Mouse (Mus musculus) liver, embryonic 11.5 days (tissue): Measurements from ENCODE around the gene Tent4b. TPM values are rescaled to one million over a fixed set of nuclear protein-coding genes. Genes with fewer than 3 reads are reported as not detected.
"Not testable (repeated sequence)": the region's sequence is repeated elsewhere in the genome, so short reads cannot be mapped to it uniquely, and the experiment has no call there.

Experiments
- ATAC-seq: fragments of 200-750 bp; cut with Nextera tagmentation; replicated peaks from 2 replicates; pipeline ENCODE4 v1.8.0; 2017; ENCODE audit warnings: moderate number of reproducible peaks, mild to moderate bottlenecking, moderate TSS enrichment, moderate library complexity; ENCODE audit not compliant: low FRiP score
- DNase-seq: peaks from one replicate; pipeline ENCODE4 v3.0.0-alpha.2; 2017; ENCODE audit warnings: low spot score
- H3K27ac ChIP-seq: fragments of 300-500 bp; sonication (generic); 2 replicates; pipeline ENCODE4 v1.5.1; 2014; ENCODE audit warnings: mild to moderate bottlenecking, low read depth, low read length, control low read depth
- H3K27me3 ChIP-seq: fragments of 300-500 bp; sonication (generic); replicated peaks from 2 replicates; pipeline ENCODE4 v1.6.1; 2014; ENCODE audit warnings: low read length, mixed read lengths; ENCODE audit not compliant: control insufficient read depth, insufficient read depth
- H3K36me3 ChIP-seq: fragments of 300-500 bp; sonication (generic); 2 replicates; pipeline ENCODE4 v1.6.1; 2014; ENCODE audit warnings: mild to moderate bottlenecking, low read length, moderate library complexity, mixed read lengths; ENCODE audit not compliant: control insufficient read depth, insufficient read depth
- H3K4me1 ChIP-seq: fragments of 300-500 bp; sonication (generic); replicated peaks from 2 replicates; pipeline ENCODE4 v1.6.1; 2014; ENCODE audit warnings: low read length, mixed read lengths; ENCODE audit not compliant: control insufficient read depth, insufficient read depth
- H3K4me2 ChIP-seq: fragments of 300-500 bp; sonication (generic); 2 replicates; pipeline ENCODE4 v1.6.1; 2014; ENCODE audit warnings: mild to moderate bottlenecking, control low read depth, moderate library complexity
- H3K4me3 ChIP-seq: fragments of 300-500 bp; sonication (generic); 2 replicates; pipeline ENCODE4 v1.5.1; 2014; ENCODE audit warnings: low read depth, low read length, control low read depth
- H3K9ac ChIP-seq: fragments of 300-500 bp; sonication (generic); 2 replicates; pipeline ENCODE4 v1.6.1; 2014; ENCODE audit warnings: low read depth, low read length, control low read depth
- H3K9me3 ChIP-seq: fragments of 300-500 bp; sonication (generic); 2 replicates; pipeline ENCODE4 v1.6.1; 2016; ENCODE audit warnings: low read length, inconsistent platforms, mixed read lengths; ENCODE audit not compliant: control insufficient read depth
- WGBS: fragments of 180-500 bp; shearing (Covaris S2); extraction: QIAGEN DNeasy Blood & Tissue Kit; methylation state at CpG from one replicate; pipeline ENCODE4 v1.1.7; 2014; 5-methylcytosine and 5-hydroxymethylcytosine counted together
- polyA plus RNA-seq: library from polyadenylated mRNA; unstranded; fragments of >200 nt; fragmentation: Nextera tagmentation; extraction: Ambion mirVana; gene quantifications from 2 replicates; pipeline ENCODE4 v1.2.1, GENCODE M21; 2014

The Tent4b gene
- polyA plus RNA-seq, 1 experiment from 2014 or later, result 11.2 TPM

- H3K9ac ChIP-seq, H3K4me1 ChIP-seq, H3K4me2 ChIP-seq, H3K4me3 ChIP-seq, ATAC-seq, H3K27ac ChIP-seq, DNase-seq, H3K9me3 ChIP-seq, H3K27me3 ChIP-seq, H3K36me3 ChIP-seq: not testable (repeated sequence)
- WGBS, result 75% methylated on average over 5 of the region's 6 CpGs
Observed at GRCm38 (mm10) chr8:88209930-88210827, 11.2 kb downstream of the Tent4b start.

DNA sequence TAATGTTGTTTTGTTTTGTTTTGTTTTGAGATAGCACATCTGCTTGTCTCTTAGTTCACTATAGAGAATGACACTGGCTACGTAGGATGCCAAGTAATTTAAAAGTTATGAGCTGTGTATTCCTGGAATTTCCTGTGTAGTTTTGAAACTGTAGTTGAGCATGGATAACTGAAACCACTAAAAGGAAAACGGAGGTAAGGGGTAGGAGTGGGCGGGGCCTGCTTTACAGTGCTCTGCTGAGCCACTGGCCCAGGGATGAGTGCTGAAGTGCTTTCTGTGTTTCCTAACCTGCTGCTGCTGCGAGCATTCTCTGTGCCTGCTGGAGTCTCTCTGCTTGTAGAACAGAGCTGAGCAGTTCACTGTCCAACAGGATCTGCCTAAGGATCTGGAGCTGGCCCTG is 22.3 kb downstream of the Tent4b start:
- Histone ChIP-seq H3K36me3 (no peaks in the 10 kb centered on the region), H3K4me1 (no peaks in the 10 kb centered on the region; the same call in 1 of the 2 replicates), H3K27ac (no peak overlapping the region), H3K4me3 (no peak overlapping the region), H3K9ac (no peak overlapping the region), H3K9me3 (no peaks in the 10 kb centered on the region), H3K27me3 (no peaks in the 10 kb centered on the region), H3K4me2 (no peak overlapping the region)
- WGBS, result 65% methylated on average over 4 of the region's 4 CpGs
- ATAC-seq (no peak), DNase-seq (no peak)

DNA sequence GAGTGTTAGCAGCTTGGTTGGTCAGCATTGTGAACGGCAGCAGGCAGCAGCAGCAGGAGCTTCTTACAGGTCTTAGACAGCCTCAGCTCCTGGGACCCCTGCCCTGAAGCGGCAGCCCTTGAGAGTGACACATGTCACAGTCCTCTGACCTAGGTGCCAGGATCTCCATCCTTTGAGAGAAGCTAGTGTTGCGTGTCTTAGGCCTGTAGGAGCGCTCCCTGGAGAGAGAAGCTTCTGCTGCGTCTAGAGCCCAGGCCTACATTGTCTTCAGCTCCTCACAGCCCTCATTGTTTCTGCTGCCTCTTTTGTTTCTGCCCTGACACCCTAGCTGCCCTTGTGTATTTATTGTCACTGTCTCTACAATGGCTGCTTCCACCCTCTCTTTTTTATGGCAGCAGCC is 26.3 kb downstream of the Tent4b start:
- H3K9me3 ChIP-seq, result no peaks in the 10 kb centered on the region
- H3K4me2 ChIP-seq, result no peak overlapping the region
- no peaks in the 10 kb centered on the region for H3K27me3 ChIP-seq
- H3K4me1 ChIP-seq, result peaks cover 4% of the 10 kb centered on the region; the same call in 1 of the 2 replicates
- DNase-seq, result no peak
- no peaks in the 10 kb centered on the region for H3K36me3 ChIP-seq
- no peak overlapping the region for H3K9ac ChIP-seq
- no peak overlapping the region for H3K4me3 ChIP-seq
- 83% methylated on average over 5 of the region's 5 CpGs for WGBS
- H3K27ac ChIP-seq, result no peak overlapping the region
- ATAC-seq, result no peak

DNA sequence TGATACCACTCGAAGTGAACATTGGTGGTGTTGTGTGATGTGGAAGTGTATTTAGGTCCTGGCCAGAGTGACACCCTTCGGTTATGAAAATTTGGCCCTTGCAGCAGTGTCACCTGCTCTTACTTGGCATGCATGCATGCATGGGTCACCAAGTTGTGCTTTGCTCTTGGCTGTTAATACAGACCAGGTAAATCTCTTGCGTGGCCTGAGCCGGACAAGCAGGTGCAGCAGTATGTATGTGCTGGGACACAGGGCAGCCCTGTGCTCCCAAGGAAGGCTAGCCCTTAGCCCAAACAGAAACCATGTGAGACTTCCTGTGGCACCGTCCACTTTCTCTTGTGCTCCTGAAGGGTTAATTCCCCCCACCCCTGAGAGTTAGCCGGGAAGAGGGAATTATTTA is 28.8 kb downstream of the Tent4b start:
- Histone ChIP-seq H3K4me3 (no peak overlapping the region), H3K4me2 (no peak overlapping the region), H3K27me3 (no peaks in the 10 kb centered on the region), H3K4me1 (peaks cover 4% of the 10 kb centered on the region; the same call in 1 of the 2 replicates), H3K36me3 (no peaks in the 10 kb centered on the region; the same call in 1 of the 2 replicates), H3K9ac (no peak overlapping the region), H3K27ac (no peak overlapping the region), H3K9me3 (no peaks in the 10 kb centered on the region)
- 68% methylated on average over 6 of the region's 6 CpGs for WGBS
- DNase-seq (no peak), ATAC-seq (no peak)

- WGBS, result 43% methylated on average over 1 of the region's 1 CpGs
- Histone ChIP-seq H3K9me3 (no peaks in the 10 kb centered on the region), H3K27ac (no peak overlapping the region), H3K4me2 (no peak overlapping the region), H3K4me1 (peaks cover 4% of the 10 kb centered on the region; the same call in 1 of the 2 replicates), H3K27me3 (no peaks in the 10 kb centered on the region), H3K36me3 (no peaks in the 10 kb centered on the region; the same call in 1 of the 2 replicates), H3K9ac (no peak overlapping the region), H3K4me3 (no peak overlapping the region)
- DNase-seq (no peak), ATAC-seq (no peak)
Observed at GRCm38 (mm10) chr8:88228286-88228685, 29.3 kb downstream of the Tent4b start.

- WGBS, result 50% methylated on average over 1 of the region's 1 CpGs
- DNase-seq, result no peak
- no peaks in the 10 kb centered on the region for H3K27me3 ChIP-seq
- no peak overlapping the region for H3K4me3 ChIP-seq
- H3K9me3 ChIP-seq, result no peaks in the 10 kb centered on the region
- peaks cover 4% of the 10 kb centered on the region; the same call in 1 of the 2 replicates for H3K4me1 ChIP-seq
- ATAC-seq, result no peak
- no peak overlapping the region for H3K4me2 ChIP-seq
- no peak overlapping the region for H3K9ac ChIP-seq
- H3K36me3 ChIP-seq, result no peaks in the 10 kb centered on the region; the same call in 1 of the 2 replicates
- no peak overlapping the region for H3K27ac ChIP-seq
Observed at GRCm38 (mm10) chr8:88228800-88229199, 29.8 kb downstream of the Tent4b start.

DNA sequence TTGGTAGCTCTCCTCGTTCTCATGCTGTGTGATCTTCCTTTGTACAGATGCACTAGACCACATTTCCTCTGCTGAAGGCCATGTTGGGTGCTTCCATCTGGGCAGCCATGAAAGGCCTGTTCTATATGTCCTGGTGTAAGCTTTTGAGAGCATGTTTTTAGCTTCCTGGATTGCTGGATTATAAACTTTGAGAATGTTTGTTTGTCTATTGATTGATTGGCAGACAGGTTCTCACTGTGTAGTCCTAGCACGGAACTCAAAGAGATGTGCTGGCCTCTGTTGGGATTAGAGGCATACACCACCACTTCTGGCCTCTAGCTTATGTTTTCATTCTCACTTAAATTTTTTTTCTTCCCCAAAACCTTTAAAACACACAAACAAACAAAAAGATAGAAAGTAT is 37.7 kb downstream of the Tent4b start:
- Histone ChIP-seq H3K9me3 (no peaks in the 10 kb centered on the region), H3K4me2 (no peak overlapping the region), H3K27me3 (no peaks in the 10 kb centered on the region), H3K36me3 (no peaks in the 10 kb centered on the region), H3K27ac (no peak overlapping the region), H3K9ac (no peak overlapping the region), H3K4me3 (no peak overlapping the region), H3K4me1 (no peaks in the 10 kb centered on the region)
- DNase-seq (no peak), ATAC-seq (no peak)
- 70% methylated on average over 2 of the region's 2 CpGs for WGBS

DNA sequence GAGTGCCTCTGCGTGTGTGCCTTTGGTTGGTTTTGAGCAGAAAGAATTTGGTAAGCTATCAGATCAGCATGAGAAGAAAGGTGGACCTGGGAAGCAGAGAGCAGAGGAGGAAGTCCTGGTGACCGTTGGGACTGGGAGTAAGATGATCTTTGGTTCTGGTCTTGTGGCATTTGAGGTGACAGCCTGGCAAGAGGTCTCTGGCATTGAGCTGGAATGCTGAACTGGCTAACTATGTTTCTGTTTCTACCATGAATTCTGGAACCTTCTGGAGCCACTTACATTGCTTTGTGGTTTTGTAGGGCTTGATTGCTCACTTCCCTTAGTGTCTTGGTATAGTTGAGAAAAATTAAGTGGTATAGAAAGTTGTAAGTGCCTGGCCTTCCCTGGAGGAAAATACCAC is 38.6 kb downstream of the Tent4b start:
- Histone ChIP-seq H3K9me3 (no peaks in the 10 kb centered on the region), H3K4me3 (no peak overlapping the region), H3K27me3 (no peaks in the 10 kb centered on the region), H3K9ac (no peak overlapping the region), H3K4me2 (no peak overlapping the region), H3K27ac (no peak overlapping the region), H3K36me3 (no peaks in the 10 kb centered on the region), H3K4me1 (no peaks in the 10 kb centered on the region)
- WGBS, result 60% methylated on average over 2 of the region's 2 CpGs
- ATAC-seq (no peak), DNase-seq (no peak)

- Histone ChIP-seq H3K9me3 (no peaks in the 10 kb centered on the region), H3K27ac (no peak overlapping the region), H3K4me3 (no peak overlapping the region), H3K36me3 (peaks cover 6% of the 10 kb centered on the region; the same call in 1 of the 2 replicates), H3K4me1 (no peaks in the 10 kb centered on the region), H3K27me3 (no peaks in the 10 kb centered on the region), H3K4me2 (no peak overlapping the region), H3K9ac (no peak overlapping the region)
- ATAC-seq (no peak), DNase-seq (no peak)
- 88% methylated on average over 5 of the region's 5 CpGs for WGBS
Observed at GRCm38 (mm10) chr8:88239277-88239676, 40.3 kb downstream of the Tent4b start.
